Mouse (Mus musculus) liver, postnatal 0 days (tissue): ENCODE data around the gene Bahcc1.

Experiments
- CTCF ChIP-seq: sonication (generic); IDR thresholded peaks from 2 replicates; pipeline ENCODE4 v1.5.1; 2016; ENCODE audit warnings: antibody characterized with exemption, low read depth
- EP300 ChIP-seq: IDR thresholded peaks from 2 replicates; pipeline ENCODE4 v1.6.1; 2016; ENCODE audit warnings: antibody characterized with exemption, low read depth, mild to moderate bottlenecking

DNA sequence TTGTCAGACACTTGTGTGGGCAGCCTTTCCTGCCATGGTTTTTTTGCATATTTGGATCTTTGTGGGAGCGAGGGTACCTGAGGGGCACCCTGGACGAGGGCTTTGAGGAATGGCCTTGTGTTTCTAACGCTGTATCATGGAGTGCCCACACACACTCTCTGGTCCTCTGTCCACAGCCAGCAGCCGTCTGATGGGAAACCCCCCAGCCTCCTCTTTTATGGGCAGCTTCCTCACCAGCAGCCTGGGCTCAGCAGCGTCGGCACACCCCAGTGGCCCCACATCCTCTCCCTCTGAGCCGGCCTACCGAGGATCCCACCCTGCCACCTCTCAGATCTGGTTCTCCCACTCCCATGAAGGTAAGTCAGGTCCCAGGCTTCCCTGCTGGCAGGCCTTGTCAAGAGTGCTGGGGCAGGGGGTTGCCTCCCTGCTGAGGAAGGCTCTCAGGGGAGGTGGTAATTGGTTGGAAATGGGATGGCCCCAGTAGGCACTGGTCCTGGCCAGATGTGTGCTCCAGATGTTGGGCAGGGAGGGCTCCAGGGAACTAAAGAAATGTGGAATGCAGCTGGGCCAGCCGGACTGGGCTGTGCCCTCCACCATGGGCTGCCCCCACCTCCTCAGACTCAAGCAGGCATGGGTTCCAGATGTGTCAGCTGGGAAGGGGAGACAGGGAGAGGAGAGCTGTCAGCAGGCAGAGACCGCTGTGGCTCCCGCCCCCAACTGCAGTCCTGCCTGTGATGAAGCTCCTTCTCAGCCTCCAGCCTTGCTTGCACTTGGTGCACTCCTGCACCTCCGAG is 26.3 kb downstream of the Bahcc1 start:
- no peak for TF ChIP-seq CTCF
- no peak for TF ChIP-seq EP300
